In the genomic region with DNA sequence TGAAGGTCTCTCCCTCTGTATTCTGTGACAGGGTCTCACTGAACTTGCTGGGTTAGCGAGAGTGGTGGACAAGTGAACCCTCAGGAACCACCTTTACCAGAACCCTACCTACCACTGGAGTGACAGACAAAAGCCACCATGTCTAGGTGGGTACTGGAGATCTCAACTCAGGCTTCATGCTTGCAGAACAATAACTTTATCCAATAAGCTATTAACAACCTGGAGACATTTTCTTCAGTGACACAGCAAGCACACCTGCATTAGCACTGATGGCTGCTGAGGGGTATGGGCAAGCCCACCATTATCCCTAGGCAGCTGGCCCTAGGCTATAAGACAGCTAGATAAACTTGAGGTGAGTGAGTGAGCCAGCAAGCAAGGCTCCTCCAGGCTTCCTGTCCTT, we compare ENCODE assay signal across 26 mouse cellular contexts. TPM values are rescaled to one million over a fixed set of nuclear protein-coding genes. Genes with fewer than 3 reads are reported as not detected.
DNase-seq lines count a peak whose midpoint lies in the region; ATAC-seq lines count a peak whose summit lies in the region.
"Had no signal": no experiment of that assay in that cellular context is flagged by ENCODE, and none has a peak within 500 bp of the region (broad histone marks: within the 10 kb centered on the region; RNA-seq: fewer than 3 reads in every experiment).

No protein-coding gene starts in this region.

- 89% methylated on average over 1 of the region's 1 CpGs for WGBS in kidney, embryonic 14.5 days

- ATAC-seq in CD4-positive, CD25-positive, alpha-beta regulatory T cell, adult 4 months = peak; percentile 37
- ATAC-seq in kidney, embryonic 14.5 days (ENCODE audit: low FRiP score, low TSS enrichment) = no peak
- ATAC-seq: forebrain, embryonic 13.5 days; forebrain, postnatal 0 days; hindbrain, postnatal 0 days had no signal

- H3K4me1 ChIP-seq in kidney, embryonic 14.5 days (ENCODE audit: control insufficient read depth, insufficient read depth, low read length) = no peaks in the 10 kb centered on the region
- H3K4me1 ChIP-seq: forebrain, embryonic 10.5 days had no signal

- no peaks in the 10 kb centered on the region for H3K36me3 ChIP-seq in kidney, embryonic 14.5 days (ENCODE audit: control insufficient read depth, insufficient read depth, low read length)
- H3K36me3 ChIP-seq: heart, embryonic 15.5 days had no signal

- no peaks in the 10 kb centered on the region for H3K9me3 ChIP-seq in kidney, embryonic 14.5 days (ENCODE audit: control insufficient read depth, low read length)
- H3K9me3 ChIP-seq: forebrain, embryonic 13.5 days; G1E; heart, embryonic 12.5 days; heart, embryonic 15.5 days had no signal

- peak; percentile 63 for DNase-seq in heart, adult 11 months
- DNase-seq in heart, postnatal 10 days = no peak
- peak; percentile 46 for DNase-seq in induced T-regulatory cell, adult 2 months (ENCODE audit: low read depth)
- no peak for DNase-seq in kidney, adult 18-20 months
- DNase-seq: adrenal gland, adult 2 months; adrenal gland, postnatal 14 days; cerebellum, adult 11-12 months; cerebellum, adult 8-10 months; cerebellum, postnatal 10 days; cerebellum, postnatal 36 days; forebrain, postnatal 0 days; gastrocnemius, adult 2 months; gastrocnemius, postnatal 14 days; heart, adult 18-20 months; heart, postnatal 14 days; heart, postnatal 4 days had no signal

- intact Hi-C loops in heart, postnatal 10 days (cut with DNase I) = no loop called here

- H3K27me3 ChIP-seq in kidney, embryonic 14.5 days (ENCODE audit: control insufficient read depth, insufficient read depth, low read length) = no peaks in the 10 kb centered on the region
- H3K27me3 ChIP-seq: CH12.LX; forebrain, embryonic 13.5 days; heart, embryonic 12.5 days; heart, embryonic 15.5 days had no signal

- H3K4me2 ChIP-seq in kidney, embryonic 14.5 days (replicated peaks; ENCODE audit: low read depth, low read length) = no peak overlapping the region
- H3K4me2 ChIP-seq: forebrain, embryonic 13.5 days; heart, embryonic 12.5 days; heart, embryonic 15.5 days; hindbrain, embryonic 14.5 days had no signal

- no peak overlapping the region for H3K27ac ChIP-seq in kidney, embryonic 14.5 days (ENCODE audit: low read depth, low read length)
- H3K27ac ChIP-seq: forebrain, embryonic 10.5 days; forebrain, embryonic 13.5 days; gastrocnemius, adult 2 months; heart, embryonic 15.5 days; hindbrain, embryonic 14.5 days; hindbrain, postnatal 0 days had no signal

- no peak overlapping the region for H3K9ac ChIP-seq in kidney, embryonic 14.5 days (ENCODE audit: low read depth, low read length)
- H3K9ac ChIP-seq: forebrain, embryonic 13.5 days; forebrain, postnatal 0 days; heart, embryonic 12.5 days; heart, embryonic 15.5 days; hindbrain, embryonic 14.5 days had no signal

- no peak overlapping the region for H3K4me3 ChIP-seq in kidney, embryonic 14.5 days (ENCODE audit: low read length)
- H3K4me3 ChIP-seq: forebrain, embryonic 10.5 days; forebrain, embryonic 13.5 days; gastrocnemius, adult 2 months; heart, embryonic 12.5 days; heart, embryonic 15.5 days had no signal

RNA-seq across cellular contexts. Expression of a gene that starts 40.7 kb away (rescaled TPM):
- total RNA-seq in heart, postnatal 10 days (2021) = 10 to 100 TPM; 48.9 to 49.0 TPM
- 10 to 100 TPM; 28.3 to 45.2 TPM for polyA plus RNA-seq in CD4-positive, CD25-positive, alpha-beta regulatory T cell, adult 4 months (2017; shearing (Covaris generic))
- polyA plus RNA-seq in kidney, embryonic 14.5 days (2014; fragmentation: Nextera tagmentation; extraction: Ambion mirVana) = 15.1 and 21.1 TPM in 2 replicates

RNA-seq across cellular contexts. Expression of a gene that starts 42.2 kb away (rescaled TPM):
- total RNA-seq in heart, postnatal 10 days (2021) = 100 to 1,000 TPM; 112 to 117 TPM
- 100 to 1,000 TPM; 126 to 136 TPM for polyA plus RNA-seq in CD4-positive, CD25-positive, alpha-beta regulatory T cell, adult 4 months (2017; shearing (Covaris generic))
- polyA plus RNA-seq in kidney, embryonic 14.5 days (2014; fragmentation: Nextera tagmentation; extraction: Ambion mirVana) = 144 and 166 TPM in 2 replicates

Comparison
In these comparisons a context has a peak if more than half of its experiments do, and no peak if none do; other contexts are left out.
1. DNase-seq: peak in heart, adult 11 months (single experiment) and induced T-regulatory cell, adult 2 months (single experiment); none in heart, postnatal 10 days (0 of 2) and kidney, adult 18-20 months (single experiment).